Mouse (Mus musculus) left cerebral cortex, adult 18-20 months (tissue): ENCODE results near the gene Bcas3. TPM values are rescaled to one million over a fixed set of nuclear protein-coding genes. Genes with fewer than 3 reads are reported as not detected.
"Not testable (repeated sequence)": the region's sequence is repeated elsewhere in the genome, so short reads cannot be mapped to it uniquely, and the experiment has no call there.

ENCODE experiments used
- DNase-seq, 2 experiments: peaks; one replicate each; pipeline ENCODE4 v3.0.0; 2021 to 2022; ENCODE audit warnings: low spot score in 2 of 2, mixed read lengths in 1 of 2
- total RNA-seq, 2 experiments: library from RNA; stranded (reverse); gene quantifications; 2 replicates each; pipeline ENCODE4 v1.2.3; 2021

The Bcas3 gene
- total RNA-seq, 2 experiments from 2014 or later, result 73.4 to 75.9 TPM

DNA sequence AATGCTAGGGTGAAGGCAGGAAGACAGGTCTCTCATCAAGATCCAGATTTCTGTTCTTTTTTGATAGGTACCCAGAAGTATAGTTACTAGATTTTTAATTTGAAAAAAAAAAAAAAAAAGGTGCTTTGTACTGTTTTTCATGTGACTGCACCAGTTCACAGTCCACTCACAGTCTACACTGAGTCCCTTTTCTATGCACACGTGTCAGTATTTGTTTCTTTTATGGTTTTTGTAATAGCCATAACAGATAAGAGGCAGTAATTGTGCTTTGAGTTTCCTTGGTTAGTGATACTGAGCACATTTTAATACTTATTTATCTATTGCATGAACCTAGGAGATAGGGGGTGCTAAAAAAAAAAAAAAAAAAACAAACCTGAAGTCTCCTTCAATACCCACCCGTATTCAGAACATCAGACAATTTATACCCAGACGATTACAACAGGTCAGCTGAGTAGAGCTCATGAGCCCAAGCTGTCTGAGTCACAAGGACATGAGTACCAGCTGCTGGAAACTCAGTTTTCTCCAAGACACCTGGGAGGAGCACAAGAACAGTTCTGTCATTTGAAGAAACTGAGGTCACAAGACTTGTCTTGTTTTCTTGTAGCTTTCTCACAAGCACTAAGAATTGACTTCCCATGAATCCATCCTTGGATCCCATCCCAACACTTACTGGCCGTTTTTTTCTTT lies 351.2 kb downstream of the Bcas3 start:
- DNase-seq, result no peak

DNA sequence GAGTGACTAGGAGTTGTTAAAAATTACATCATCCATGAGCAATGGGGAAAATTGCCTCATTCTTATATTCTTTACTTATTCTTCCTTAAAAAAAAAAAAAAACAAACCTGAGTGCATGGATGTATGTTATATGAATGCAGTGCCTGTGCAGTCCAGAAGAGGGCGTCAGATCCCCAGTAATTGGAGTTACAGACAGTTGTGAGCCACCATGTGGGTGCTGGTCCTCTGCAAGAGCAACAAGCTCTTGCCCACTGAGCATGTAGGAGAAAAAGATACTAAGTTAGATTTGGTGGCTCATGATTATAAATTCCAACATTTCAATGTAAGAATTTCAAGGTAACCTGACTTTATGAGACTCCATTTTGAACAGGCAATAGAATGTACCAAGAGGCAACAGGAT lies 353.7 kb downstream of the Bcas3 start:
- DNase-seq, result no peak

DNA sequence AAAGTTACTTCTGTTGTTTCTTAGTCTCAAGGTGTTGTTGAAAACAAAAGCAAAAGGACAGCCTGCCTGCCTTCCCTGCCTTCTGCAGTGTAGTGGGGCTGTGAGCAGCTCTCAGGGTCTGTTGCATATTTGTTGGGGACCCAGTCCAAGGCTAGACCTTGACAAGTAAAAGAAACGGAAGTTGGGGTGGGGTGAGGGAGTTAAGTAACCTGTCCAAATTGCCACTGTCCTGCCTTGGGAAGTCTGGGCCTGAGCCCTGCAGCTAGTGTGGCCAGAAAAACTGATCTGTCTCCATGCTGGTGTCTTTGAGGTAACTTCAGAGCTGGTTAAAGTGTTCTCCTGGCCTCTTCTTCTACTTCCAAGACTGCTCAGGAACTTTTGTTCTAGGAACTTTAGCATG lies 354.5 kb downstream of the Bcas3 start:
- no peak for DNase-seq

DNA sequence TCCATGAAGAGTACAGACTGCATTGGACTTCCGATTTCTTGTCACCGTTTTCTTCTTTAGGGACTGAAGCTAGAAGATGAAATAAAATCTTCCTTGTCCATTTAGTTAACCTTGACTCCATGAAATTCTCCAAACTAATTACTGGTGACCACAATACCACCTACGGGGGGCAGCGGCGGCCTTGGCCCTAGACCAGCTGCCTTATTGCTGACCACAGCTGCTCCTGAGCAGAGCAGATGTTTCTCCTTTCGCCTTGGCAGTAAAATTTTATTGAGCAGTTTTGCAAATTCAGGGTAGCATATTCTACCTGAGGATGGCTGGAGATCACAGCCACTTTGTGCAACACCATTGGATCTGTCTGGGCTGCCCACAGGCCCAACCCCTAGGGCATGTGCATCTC lies 356.2 kb downstream of the Bcas3 start:
- DNase-seq, result no peak

DNA sequence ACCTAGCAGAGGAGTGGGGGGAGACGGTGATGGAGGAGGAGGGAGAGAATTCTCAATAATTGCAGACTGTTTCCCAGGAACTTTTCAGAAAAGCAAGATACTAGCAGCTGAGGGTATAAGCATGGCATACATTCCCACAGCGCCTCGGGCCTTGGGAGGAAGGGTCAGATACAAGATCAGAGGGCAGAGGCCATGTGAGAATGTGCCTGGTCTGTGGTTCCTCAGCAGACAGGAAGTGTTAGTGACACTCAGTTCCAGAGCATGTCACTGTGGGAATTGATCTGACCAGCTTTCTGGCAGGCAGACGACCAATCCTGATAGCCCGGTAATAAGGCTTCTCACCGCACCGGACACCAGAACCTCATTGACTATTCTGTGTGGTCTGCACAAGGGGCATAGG lies 357.2 kb downstream of the Bcas3 start:
- no peak for DNase-seq

DNA sequence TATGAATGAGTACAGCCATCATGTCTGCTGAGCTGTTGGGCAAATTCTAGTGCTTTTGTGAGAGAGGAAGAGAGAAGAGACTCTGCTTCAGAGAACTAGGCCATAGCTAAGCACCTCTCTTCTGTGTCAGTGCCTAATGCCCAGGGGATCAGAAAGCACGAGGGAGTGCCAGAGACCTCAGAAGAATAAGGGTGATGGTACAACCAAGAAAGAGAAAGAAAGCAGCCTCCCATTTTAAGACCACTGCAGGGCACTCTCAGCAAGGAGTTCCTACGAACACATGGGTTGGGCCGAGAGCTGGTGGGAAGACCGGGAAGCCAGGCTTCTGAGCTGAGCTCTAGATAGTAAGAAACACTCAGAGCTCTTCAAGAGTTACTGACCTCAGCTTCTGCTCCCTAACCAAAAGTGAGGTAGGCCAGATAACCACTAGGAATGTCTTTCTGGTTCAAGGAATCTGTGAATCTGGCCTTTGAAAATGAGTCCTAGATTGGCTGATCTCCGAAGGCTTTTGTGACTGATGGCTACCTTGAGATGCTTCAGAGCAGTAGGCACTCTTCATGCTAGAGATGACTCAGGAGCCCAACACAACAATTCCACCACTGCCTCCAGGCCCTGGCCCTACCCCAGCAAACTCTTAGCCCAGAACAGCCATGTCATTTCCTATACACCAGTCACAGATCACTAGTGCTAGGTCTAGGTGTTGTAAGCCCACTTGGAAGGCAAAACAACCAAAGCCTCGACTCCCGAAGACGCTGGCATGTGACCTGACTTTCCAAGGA lies 359.2 kb downstream of the Bcas3 start:
- DNase-seq, result no peak

DNA sequence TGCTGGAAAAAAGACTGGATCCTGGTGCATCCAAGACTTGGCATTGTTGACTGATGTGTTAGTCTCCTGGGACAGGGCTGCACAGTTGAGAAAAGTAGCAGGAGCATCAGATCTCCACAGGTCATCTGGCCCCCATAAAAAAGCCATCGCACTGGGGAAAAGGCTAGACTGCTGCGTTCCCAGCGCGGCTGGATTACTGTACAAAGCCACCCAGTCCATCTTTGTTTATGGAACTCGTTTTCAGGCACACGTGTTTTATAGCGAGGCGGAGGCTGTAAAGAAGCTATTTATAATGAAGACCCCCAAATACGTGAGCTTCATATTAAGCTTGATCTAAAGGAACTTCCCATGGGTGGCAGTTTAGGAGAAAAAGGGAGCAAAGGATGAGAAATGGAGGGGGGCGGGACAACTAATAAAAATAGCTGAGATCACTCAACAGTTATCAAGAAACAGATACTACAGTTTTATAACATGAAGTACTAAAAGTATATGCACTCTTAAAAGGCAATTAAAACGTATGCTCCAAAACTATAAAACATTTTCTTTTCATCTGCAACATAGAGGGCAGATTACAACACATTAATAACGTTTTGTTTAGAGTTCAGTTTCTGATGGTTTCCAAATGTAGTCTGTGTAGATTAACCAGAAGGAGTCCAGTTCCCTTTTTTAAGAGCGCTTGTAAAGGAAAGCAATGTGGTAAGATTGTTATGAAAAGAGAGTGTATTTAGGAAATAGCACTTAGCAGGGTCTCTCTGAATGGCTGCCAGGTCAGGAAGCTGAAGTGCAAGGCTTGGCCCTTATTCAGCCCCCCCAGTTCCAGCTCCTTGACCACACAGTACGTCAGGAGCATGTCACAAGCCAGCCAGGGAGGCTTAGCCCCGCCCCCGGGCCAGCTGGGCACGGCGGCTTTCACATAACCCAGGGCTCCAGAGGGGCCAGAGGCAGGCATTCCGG lies 360.2 kb downstream of the Bcas3 start:
- DNase-seq, result peak in 1 of 2 experiments; percentile 12

DNA sequence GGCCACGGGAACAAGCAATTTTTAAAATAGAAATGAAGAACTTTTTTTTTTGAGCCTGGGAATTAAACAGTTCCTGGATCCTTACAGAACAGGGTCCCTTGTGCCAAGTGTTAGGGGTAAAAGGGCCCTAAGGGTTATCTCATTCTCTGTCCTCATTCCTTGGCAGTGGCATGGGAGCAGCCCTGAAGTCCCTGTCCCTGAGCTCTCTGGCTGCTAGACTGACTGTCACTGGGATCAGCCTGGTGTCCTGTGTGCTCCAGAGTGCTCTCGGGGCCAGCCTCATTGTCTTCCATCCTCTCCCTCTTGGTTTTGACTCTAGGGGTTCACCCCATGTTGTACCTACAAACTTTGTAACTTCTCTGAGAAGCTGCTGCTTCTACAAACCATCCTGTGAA lies 360.8 kb downstream of the Bcas3 start:
- DNase-seq, result no peak

DNA sequence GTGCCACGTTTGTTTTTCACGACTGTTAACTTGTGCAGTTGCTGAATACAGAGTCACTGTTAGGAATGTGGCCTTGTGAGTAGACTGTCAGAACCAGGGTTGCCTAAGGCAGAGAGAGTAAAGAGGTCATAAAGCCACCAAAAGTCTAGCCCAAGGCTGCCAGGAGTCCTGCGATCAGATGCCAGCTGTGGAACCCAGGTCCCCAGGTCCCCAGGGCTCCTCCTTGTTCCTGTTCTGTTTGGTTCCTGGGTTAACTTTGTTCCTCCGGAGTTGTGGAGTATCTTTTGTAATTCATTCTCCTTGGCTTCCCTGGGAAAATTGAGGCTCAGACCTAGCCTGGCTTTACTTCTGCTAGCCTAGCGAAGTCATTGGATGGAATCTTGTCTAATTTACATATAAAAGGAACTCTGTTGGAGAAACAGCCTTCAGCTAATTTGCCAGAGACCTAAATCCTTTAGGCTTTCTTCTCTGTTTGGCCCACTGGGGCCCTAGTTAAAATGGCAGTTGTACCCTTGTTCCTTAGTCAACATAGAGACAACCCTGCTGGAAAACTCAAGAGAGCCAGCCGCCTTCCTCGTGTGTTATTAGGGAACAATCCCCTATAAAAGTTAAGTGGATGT lies 361.5 kb downstream of the Bcas3 start:
- DNase-seq, result no peak

DNA sequence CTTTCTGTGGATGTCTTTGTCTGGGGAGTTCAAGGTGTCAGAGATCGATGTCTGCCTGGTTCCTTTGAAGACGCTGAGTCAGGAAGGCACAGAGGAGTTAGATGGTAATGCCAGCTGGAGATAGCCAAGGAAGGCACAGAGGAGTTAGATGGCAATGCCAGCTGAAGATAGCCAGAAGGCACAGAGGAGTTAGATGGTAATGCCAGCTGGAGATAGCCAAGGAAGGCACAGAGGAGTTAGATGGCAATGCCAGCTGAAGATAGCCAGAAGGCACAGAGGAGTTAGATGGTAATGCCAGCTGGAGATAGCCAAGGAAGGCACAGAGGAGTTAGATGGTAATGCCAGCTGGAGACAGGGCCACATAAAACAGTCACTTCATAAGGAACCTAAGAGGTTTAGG lies 363.8 kb downstream of the Bcas3 start:
- DNase-seq, result not testable (repeated sequence)

DNA sequence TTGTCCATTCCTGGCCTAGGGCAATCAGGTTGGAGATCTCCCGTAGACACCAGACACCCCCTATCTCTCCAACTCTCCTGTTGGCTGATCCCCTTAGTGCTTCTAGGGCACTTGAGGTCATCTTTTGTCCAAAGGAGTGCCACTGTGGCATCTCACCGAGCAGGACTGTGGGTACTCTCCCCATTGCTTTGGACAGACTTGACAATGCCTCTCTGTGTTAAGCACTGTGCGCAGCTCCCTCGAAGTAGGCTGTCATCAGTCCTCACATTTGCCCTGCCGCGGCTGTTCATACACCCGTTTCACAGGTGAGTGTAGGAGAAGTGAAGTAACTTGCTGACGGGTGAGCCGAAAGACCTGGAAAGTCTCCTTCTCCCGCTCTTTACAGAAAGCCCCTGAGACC lies 366.1 kb downstream of the Bcas3 start:
- DNase-seq, result no peak

DNA sequence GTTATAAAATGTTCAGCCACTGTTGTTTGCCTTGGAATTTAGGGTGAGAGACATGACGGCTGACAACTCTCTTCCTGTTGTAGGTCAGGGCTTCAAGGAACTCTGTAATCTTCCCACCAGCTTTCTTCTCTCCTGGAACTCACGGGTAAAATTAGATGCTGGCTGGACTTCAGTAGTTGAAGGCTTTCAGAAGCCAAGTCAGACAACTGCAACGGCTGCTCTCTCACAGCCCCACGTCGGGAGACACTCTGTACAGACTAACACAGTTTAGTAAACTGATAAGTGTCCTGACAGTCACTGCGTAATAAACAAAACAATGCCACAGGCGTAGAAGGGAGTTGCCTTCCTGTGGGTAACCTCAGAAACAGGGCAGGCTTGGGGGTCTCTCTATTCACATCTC lies 366.8 kb downstream of the Bcas3 start:
- DNase-seq, result no peak

DNA sequence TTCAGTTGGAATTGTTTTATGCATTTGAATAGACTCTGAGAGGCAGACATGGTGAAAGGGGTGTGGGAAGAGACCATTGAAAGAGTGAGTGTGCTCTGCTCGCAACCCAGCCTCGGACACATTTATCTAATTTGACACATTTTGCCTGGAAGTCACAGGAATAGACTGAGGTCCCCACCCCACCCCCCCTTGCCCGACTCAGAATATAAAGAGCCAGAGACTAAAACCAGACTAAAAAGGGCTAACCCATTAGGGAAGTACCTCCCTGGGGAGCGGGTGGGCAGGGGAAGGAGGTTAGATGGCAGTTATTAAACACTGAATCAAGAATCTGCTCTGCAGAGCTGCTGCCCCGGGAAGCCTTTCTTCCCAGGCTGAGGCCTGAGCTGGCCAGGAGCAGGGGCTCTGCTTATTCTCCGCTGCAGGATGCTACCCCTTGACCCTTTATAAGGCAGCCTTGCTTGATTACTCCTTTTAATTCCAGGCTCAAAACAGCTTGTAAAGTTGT lies 367.4 kb downstream of the Bcas3 start:
- no peak for DNase-seq

DNA sequence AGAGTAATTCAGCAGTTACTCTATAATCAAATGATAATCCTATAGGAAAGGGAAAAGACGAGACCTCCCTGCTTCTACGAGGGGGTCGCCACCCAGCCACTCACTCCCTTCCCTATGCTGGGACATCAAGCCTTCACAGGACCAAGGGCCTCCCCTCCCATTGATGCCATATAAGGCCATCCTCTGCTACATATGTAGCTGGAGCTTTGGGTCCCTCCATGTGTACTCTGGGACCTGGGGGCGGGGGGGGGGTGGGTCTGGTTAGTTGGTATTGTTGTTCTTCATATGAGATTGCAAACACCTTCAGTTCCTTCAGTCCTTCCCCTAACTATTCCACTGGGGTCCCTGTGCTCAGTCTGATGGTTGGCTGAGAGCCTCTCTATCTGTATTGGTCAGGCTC lies 369.0 kb downstream of the Bcas3 start:
- DNase-seq, result no peak

DNA sequence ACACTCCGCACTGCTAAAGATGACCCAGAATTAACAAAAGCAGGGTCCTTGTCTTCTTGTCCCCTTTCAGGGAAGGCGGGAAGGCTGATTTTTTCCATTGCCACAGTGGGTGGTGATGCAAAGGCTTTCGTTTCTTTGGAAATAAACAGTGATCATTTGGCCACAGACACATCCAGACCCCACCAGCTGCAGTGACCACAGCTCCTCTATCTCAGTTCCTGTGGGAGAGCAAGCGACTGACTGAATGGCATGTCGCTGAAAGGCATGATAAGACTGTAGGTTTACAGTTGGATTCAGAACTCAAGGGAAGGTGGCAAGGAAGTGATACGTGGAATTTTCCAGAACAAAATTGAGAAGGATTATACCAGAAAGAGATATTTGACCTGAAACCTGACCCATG lies 371.2 kb downstream of the Bcas3 start:
- no peak for DNase-seq

DNA sequence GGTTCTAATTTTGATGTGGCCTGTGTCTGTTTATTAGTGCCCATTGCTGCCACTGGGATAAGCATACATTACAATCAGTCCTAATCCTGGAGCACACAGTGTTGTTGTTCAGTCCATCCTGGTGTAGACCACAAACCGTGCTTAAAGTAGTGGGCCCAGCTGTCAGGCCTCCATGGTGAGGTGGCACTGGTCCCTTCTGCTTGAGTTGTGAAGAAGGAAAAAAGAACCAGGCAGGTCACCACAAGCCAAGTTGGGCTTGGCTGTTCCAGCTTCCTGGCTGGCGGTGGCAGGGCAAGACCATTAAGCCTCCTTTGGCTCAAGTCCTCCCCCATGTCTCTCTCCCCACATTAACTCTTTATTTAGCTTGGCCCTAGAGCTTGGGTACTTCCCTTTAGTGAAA lies 376.8 kb downstream of the Bcas3 start:
- no peak for DNase-seq

DNA sequence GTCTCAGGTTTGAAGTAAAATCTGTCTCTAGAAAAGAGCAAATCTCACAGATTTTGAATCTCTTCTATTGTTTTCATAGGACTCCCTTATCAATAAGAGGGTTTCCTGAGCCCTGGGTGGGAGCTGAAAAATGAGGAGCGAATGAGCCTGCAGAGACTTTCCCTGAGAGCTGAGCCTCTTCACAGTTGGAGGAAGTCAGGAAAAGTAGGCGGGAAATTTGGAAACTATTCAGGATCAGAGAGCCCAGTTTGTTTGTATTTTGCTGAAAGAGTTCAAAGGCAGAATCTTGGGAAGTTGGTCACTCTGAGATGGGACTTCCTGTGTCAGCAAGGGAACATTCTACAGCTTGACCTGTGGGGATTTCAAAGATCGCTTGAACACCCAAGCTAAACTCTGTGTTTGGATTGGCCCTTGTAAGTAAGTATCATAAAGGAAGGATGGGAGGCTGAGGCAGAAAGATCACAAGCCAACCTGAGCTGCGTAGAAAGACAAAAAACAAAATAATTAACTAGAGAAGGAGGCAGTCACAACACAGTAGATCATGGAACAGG lies 379.6 kb downstream of the Bcas3 start:
- DNase-seq, result no peak

DNA sequence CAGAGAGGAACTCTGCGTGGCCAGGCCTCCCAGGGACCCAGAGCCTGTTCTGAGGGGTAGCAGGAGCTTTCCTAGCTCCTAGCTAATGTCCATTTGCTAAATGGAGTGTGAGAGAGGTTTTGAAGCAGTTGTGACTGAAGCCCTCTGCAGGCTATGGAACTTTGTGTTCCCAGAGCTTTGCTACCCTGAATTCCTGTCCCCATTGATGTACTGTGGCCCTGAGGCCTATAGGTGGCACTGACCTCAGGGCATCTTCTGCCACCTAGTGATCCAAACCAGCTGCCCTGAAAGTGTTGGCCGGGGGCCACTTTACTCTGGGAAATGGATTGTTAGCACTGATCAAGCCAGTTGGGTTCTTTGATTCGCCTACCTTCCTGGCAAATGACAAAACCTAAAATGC lies 380.6 kb downstream of the Bcas3 start:
- DNase-seq, result no peak

DNA sequence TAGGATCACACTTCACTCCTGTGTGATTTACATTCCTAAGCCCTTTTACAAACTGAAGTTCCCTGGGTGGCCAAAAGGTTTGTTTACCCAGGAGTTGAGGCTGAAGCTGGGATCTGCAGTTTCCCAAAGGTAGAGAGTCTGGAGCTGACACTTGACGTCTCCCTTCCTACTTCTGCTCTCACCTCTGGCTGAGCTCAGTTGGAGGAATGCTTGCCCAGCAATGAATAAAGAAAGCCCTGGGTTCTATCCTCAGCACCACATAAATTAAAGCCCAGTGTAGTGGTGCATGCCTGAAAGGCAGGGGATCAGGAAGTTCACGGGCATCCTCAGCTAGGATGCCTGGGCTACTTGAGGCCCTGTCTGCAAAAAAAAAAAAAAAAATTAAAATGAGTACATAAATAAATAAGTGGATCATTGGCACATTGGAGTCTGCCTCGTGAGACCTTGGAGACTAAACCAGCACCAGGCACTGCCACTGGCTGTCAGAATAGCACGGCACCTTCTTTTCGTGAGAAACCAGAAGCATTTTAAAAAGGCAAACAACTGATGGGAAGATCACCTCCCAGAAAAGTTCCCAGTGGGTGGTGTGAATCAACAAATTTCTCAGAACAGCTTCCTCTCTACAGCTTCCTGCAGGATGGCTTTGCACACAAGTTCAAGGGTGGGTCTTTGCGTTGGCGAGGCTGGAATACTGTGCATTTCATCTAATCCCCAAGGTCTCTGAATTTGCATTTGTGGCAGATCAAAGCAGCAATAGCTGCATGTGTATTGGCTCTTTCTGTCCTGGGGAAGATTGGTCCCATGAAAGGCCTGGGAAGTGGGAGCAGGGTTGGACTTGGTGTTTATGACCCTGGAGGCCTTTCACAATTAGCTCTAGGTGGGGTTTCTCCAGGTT lies 381.6 kb downstream of the Bcas3 start:
- peak in 1 of 2 experiments; percentile 20 for DNase-seq

DNA sequence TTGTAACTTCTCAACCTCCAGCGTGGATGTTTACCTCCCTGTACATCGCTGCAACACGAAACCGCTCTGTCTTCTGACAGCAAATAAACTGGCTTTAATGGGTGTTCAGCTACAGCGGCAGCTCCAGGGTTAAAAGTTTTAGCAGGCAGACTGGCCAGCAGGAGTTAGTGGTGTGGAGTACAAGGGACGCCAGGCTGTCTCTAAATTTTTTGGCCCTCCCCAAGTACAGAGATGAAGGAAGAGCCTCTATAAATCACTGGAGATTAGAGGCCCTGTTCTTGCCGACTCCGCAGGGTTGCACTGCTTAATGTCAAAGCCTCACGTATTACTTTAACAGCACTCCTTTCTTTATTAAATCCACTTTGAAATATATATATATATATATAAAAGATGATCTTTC lies 384.3 kb downstream of the Bcas3 start:
- DNase-seq, result no peak
